Mouse (Mus musculus) cerebellum, postnatal 14 days (tissue): Measurements from ENCODE around the gene Gbe1.

ENCODE experiments used
- DNase-seq, 2 experiments: peaks; one replicate each; pipeline ENCODE4 v3.0.0; 2021; ENCODE audit warnings: mixed read lengths in 2 of 2

Gene Gbe1

DNA sequence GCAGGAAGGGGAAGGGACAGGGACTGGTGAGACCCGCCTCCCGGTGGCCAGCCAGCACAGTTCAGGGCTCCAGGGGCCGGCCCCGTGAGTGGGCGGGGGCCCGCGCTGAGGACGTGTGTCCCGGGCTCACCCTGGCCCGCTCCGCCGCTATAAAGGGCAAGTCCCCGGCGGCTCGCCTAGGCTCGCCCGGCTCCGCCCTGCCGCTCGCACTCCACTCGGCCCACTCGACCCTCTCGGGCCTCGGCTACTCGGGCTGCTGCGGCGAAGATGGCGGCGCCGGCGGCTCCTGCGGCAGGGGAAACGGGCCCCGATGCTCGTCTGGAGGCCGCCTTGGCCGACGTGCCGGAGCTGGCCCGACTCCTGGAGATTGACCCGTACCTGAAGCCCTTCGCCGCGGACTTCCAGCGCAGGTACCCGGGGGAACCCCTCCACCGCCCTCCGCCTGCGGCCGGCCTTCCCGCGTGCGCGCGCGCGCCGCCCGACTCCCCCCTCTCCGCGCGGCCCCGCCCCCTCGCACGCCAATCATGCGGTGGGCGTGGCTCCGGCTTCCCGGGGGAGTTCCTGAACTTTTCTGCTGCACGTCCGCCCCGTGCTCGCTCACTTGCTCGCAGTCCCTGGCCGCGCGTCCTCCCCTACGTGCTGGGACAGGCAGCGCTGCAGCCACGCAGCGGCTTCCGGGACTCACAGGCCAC lies at the start of gene Gbe1:
TSS of gene Gbe1 (plus strand) at position 64 of the 692 bp plus-strand sequence.
- DNase-seq = peak; percentile 87 to 89

DNA sequence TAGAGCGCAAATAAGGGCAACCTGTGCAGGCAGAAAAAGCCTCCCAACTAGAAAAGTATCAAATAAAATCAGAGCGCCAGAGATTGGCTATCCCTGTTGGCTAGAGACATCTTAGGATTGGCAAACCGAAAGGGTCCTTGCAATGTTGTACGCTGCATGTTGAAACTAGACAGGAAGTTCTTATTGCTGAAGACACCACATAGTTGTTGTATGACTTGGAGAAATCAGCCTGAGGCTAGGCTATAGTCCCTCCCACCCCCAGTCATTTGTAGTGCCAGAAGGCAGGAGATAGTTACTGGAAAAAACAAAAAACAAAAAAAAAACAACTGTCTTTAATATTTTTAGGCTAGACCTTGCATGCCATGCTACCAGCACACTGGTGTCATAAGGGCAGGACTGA lies 3.1 kb upstream of the Gbe1 start:
- DNase-seq = no peak

DNA sequence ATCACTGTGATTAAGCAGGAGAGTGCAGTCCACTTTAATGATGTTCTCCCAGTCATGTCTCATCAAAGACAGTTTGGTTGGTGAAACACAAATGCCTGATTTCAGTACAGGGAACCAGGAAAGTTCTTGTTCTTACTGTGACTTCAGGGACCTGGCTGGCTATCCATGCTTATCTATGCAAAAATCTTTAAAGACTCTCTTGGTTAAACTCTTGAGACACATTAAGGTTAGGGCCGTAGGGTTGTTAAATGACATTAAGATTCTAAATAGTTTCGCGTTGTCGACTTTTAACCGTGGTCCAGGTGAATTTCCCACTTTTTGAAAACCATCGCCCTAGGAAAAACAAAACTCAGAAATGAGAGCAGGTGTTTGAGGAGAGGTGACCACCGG lies 258 bp upstream of the Gbe1 start:
- no peak for DNase-seq

DNA sequence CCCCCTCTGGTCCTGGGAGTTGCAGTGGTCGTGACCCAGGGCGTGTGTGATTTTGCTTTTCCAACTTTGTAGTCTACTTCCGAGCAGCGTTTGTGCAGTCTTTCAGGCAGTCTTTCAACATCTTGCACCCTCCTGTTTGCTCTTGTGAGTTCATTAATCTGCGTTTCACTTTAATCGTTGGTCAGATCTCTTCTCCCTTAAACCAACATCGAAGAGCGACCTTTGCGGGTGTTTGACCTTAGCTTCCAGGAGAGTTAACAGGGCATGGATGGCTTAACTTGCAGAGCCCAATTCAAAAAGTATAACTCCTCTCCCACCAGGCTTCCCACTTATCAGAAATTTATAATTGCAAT lies 805 bp downstream of the Gbe1 start:
- no peak for DNase-seq

DNA sequence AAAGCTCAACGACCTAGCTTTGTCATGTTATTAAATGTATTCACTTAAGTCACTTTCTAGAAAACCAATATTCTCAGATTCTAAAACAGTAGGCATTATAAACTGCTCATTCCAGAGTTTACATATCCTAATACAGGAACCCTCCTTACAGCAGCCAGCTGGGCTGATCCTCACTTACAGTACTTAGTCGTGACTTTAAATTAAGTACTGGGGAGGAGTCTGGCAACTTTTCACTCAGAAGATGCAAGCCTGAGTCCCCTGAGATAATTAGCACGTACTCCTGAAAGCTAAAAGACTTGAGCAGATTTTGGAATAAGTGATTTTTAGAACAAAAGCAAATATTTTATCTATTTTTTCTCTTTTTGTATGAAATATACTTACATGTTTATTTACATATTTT lies 1.5 kb downstream of the Gbe1 start:
- no peak for DNase-seq

DNA sequence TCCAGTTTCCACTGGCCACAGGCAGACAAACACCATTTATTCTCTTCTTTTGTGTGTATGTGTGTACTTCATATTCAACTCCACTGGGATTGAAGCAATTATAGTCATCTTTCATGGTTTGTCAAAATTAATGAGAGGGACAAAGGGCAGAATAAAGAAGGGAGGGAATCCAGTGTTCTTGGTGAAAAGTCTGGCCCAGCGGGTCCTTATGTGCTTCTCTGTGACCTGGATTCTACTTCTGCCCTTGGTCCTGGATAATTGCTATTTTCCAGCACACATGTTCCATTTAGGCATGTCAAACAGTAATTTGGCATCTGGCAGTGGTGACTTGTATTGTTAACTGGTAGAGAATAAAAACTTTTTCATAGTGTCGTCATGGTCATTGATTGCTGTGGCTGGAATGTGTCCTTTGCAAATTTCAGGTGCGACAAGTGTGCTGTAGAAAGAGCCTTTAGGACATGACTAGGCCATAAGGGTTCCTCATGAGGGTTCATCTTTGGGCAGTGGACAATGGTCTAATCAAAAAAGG lies 2.2 kb downstream of the Gbe1 start:
- DNase-seq = no peak

DNA sequence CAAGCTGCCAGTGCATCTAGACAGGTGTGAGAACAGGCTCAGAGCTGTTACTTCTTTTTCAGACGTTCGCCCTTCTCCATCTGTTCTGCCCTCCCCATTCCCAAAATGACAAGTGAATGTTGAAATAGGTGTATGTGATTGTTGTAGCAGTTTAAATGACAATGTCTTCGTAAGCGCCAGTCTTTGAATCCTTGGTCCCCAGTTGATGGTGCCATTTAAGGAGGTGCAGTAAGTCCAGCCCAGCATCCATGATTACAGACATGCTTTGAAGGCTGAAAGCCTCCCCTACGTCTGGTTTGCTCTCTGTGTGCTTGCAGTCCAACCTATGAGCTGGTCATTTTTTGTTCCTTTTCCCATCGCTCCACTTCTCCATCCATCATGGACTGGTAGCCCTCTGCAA lies 5.6 kb downstream of the Gbe1 start:
- no peak for DNase-seq

DNA sequence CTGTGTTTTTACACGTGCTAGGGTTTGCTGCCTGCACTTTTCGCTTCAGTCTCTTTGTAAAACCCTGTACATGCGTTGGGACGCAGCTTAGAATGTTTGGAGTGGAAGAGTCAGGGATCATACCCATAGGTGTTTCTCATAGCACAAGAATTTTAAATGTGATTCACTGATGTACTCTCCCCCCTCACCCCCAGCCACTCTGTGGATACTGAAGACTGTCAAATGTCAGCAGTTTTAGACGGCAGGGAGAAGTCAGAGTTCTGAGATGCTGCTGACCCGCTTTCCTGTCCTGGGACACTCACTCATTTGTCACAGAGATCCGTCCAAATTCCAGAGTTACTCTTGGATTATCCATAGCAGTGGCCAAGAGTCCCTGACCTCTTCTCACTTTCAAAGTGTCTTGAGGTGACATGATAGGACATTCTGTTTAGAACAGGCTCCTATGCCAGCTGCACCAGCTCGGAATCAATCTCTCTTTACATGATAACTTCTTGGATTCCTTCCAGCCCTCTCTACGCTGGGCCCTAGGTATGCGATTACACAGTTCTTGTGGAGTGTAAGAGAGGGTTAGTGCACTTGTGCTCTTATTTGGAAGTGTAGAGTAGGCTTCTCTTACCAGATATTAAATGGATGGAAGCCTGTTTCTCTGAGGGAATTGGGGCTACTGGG lies 7.0 kb downstream of the Gbe1 start:
- DNase-seq = no peak

DNA sequence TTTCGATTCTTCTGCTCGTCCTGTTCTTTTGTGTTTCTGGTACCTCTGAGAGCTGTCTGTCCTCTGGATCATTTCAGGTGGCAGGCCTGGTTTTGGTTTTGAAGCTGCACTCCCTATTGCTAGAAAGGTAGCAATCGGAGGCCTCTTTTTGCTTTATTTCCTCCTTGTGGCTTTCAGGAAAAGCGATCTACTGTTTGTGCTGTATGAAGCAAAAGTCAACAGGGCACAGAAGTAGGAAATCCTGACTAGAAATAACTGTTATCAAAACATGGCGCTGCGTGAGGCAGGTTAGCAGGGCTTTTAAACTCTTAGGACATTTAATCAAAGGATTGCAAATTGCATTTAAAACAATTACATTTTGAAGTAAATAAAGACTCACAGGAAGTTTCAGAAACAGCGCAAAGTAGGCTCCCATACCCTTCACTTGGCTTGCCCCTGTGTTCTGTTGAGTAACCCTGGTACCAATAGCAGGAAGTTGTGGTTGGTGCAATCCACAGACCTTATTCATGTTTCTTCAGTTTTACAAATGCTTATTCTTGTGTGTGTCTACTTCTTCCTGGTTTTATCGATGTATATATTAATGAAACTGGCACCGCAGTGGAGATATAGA lies 12.7 kb downstream of the Gbe1 start:
- no peak for DNase-seq

DNA sequence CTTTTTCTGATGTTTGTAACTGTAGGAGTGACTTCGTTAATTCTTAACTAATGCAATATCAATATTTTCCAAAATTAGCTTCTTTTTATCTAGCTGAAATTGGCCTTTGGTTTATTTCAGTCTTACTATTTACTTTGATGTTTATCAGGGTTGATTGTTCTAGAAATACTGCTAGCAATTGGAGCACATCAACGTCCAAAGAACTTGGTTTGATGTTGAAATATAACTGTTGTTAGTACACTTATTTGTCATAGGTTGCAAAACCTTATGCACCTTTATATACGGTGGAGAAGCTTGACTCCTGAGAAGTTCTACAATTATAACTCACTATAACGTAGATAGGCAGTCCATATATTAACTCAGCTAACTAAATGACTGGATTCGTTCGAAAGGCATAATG lies 14.8 kb downstream of the Gbe1 start:
- no peak for DNase-seq

DNA sequence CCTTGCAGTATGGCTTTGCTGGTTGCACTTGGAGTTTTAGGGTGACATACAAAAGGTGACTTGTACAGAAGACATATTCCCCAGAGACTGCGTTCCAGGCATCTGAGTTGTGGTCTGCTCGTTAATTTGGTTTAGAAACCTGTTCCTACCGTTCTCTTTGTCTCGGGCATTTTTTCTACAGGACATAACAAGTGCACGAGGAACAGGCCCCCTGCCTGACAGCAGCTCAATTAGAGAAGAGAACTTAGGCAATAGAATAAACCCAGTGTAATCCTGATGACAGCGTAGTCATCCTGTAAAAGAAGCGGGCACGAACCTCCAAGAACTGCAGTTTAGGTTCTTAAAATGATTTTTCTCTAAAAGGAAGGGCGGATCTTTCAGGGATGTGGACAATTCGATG lies 15.3 kb downstream of the Gbe1 start:
- no peak for DNase-seq

DNA sequence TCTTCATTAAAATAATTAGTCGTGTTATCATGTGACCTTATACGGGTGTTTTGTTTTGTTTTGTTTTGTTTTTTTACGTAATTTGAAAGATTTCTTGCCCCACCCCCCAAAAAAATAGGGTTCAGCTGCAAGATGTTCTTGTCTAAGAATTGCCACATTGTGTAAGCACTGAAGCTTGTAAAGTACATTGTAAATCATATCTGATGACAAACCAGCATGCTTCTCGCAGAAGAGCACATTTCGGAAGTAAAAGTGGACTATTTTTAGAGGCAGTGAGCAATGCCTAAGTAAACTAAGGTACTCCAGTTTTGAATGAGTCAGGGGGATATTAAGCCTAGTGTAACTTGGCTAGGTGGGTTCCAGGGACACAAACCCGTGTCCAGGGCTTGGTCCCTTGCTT lies 15.7 kb downstream of the Gbe1 start:
- DNase-seq = no peak

DNA sequence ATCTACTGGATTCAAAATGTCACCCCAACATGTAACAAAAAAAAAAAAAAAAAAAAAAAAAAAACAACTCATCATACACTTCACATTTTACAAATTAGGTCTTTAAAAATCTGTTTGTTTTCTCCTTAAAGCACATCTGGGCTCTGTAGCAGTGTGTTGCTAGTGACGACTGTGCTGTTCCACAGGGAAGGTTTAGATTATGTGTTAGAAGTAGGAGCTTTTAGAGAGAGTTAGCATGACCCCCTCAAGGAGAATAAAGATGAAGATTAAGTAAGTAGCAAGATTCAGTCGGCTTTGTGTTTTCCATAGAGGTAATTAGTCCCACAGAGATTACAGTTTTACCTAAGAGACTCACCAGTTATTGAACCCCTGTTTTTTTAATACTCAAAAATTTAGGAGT lies 16.3 kb downstream of the Gbe1 start:
- DNase-seq = no peak

DNA sequence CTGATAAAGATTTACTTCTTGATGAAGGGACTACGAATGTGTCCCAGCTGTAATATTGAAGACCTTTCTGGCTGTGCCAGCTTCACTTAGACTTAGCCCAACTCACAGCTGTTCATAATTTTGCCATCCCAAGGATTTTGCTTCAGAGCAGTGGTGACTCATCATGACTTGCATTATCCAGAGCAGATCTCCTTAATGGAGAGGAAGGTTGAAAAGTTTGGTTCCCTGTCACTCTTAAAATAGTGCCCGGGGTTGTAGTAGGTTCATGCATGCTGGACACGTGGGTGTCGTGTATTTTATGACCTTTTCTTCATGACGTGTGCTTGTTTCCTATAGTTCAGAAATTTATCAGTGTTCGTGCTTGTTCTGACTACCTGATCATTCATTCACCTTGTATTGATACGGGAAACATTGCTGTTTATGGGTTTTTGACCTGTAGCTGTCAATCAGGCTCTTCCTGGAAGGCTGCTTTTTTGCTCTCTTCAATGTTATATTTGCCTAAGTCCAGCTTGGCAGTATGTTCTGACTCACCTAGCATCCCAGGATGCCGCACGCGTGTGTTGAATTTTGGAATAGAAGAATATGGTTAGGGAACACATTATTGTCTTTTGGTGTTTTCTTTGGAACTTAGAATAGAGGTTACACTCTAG lies 17.0 kb downstream of the Gbe1 start:
- no peak for DNase-seq

DNA sequence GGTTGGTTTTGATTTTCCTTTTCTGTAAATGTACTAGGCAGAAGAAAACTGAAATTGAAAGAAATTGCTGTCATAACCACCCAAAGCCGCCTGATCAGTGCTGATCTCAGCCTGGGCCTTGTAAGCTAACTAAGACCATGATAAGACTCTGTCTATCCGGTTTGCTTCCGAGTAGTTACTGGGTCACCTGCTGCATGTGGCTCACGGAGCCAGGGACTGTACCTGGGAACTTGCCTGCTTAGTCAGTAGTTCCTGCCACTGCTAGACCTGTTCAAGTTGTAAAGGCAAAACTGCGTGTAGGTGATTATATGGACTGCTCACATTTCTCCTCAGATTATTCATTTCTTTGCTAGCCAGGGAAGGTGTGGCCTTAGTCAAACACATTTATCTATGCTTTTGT lies 21.1 kb downstream of the Gbe1 start:
- no peak for DNase-seq

DNA sequence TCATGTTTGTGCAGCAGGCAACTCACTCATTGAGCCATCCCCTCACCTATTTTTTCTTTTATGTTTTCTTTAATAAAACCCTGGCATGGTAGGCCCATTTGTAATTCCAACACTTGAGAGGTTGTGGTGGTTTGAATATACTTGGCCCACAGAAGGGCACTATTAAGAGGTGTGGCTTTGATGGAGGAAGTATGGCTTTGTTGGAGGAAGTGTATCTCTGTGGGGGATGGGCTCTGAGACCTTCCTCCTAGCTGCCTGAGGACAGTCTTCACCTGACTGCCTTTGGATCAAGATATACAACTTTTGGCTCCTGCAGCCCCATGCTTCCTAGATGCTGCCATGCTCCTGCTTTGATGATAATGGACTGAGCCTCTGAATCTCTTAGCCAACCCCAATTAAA lies 21.7 kb downstream of the Gbe1 start:
- DNase-seq = no peak

DNA sequence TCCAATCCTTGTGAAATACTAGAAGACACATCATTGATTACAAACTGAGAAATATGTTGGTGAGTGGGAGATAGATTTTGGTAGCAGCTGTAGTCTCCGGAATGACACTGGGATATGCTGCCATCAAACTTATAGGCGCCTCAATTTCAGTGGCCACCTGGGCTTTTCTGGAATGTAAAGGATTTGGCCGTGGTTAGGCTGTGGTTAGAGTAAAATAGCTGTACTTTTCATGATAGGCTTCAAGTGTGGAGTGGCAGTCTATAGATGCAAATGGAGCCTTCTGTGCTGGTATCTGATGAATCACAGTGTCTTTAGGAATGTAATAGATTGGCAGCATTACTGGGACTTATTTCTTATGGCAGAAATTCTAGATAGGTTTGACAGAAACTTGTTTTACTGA lies 23.9 kb downstream of the Gbe1 start:
- no peak for DNase-seq

DNA sequence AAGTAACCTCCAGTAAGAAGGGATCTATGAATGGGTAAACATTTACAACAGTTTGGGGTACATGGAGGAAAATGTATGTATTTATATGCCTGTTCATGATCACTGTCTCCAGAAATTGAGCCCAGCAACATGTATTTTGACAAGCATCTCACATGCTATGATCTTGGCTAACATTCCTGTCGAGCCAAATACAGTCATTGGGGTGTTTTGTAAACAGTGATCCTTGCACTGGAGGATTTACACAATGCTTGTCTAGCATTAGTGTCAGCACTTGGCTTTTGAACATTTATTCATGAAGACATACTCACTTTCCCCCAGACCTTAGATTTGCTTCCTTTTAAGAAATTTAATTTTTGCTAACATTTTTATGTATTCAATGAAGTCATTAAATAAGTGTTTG lies 30.7 kb downstream of the Gbe1 start:
- no peak for DNase-seq

DNA sequence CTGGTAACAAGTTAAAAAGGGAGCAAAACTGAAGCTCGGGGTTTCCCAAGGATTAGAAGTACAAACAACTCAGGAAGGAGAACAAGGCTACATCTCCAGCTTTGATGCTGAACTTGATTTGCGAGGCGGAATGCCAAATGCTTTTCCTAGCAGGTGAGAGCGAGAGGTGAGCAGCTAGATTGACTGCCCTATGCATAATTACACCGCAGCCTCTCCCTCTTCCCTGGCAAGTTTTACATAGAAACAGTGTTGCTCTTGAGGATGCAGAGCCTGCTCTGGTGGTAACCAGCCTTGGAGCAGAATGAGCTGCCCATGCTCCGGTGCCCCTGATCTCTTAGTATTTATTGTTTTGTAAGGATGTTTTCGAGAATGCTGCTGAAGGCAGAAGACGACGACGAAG lies 31.9 kb downstream of the Gbe1 start:
- peak; percentile 10 to 11 for DNase-seq

DNA sequence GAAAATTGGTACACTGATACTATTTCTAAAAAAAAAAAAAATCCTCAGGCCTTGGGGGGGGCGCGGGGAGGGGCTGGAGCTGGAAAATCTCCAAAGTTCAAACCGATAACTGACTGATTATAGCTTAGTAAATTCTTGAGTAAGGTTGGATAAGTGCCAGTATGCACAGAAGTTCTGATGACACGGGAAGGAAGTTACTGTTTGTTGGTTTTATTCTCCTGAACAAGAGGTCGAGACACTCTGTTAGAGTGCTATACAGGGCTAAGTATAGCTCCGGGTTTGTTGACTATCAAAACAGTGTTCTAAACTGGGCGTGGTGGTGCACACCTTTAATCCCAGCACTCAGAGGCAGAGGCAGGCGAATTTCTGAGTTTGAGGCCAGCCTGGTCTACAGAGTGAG lies 36.3 kb downstream of the Gbe1 start:
- no peak for DNase-seq

DNA sequence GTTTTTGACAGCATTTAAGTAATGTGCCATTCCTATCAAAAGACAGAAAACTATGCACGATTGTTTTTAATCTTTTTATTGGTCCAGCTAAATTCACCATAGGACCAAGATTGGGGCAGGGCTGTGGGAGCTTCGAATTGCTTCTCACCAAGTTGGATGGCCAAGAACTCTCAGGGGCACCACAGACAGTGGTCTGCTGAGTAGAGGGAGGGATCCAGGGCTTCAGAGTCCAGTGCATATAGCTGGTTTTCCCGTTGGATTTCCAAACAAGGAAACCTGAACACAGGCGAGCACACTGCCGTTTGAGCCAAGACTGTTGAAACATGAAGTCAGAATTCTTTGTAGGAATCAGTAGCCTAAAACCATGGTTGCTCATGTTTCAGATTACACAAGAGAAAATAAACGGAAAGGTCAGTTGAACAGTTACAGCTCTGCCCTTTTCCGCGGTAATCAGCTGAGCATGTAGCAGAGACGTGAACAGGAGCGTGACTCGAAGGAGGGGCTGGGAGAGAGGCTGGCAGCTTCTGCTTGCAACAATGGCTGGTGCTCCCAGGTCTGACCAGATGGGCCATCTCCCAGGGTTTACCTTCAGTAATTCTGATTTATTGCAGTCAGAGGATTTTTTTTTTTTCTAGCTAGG lies 38.0 kb downstream of the Gbe1 start:
- DNase-seq = peak; percentile 55 to 56

DNA sequence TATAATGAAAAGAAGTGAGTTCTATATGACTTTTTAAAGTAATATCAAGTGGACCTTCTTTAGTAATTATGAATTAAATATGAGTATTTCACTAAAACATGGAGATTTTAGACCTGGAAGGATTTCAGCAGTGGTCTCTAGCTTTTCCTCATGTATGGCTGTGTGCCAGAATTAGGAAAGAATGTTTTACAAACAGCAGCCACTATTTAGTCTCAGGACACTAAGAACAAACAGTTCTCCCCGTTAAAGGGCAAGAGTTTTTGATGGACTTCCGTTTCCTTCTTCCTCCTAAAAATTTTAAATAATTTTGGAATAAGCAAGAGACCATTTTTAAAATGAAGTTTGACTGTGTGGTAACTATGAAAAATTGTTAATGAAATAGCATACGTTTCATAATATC lies 38.8 kb downstream of the Gbe1 start:
- DNase-seq = peak in 1 of 2 experiments; percentile 4

DNA sequence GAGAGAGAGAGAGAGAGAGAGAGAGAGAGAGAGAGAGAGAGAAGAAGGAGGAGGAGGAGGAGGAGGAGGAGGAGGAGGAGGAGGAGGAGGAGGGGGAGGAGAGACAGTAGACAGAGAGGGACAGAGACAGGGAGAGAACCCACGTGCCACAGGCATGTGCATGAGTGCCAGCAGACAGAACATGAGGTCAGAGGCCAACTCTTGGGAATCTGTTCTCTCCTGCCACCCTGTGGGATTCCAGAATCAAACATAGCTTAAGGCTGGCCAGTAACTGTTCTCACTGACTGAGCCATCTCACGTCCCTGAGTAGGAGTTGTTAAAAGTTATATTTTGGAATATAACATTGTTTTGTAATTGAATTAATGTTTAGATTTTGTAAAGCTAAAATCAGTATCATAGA lies 39.3 kb downstream of the Gbe1 start:
- peak; percentile 33 to 40 for DNase-seq
